Mouse (Mus musculus) CH12.LX (cell line): ENCODE measurements around the gene Klf9. TPM values are rescaled to one million over a fixed set of nuclear protein-coding genes. Genes with fewer than 3 reads are reported as not detected.

Source experiments
- DNase-seq: peaks from one replicate; pipeline ENCODE4 v3.0.0-alpha.2; 2013; ENCODE audit errors: extremely low read depth
- H3K27ac ChIP-seq: 2 replicates; pipeline ENCODE4 v1.5.1; 2012; ENCODE audit warnings: low read depth, mild to moderate bottlenecking, control low read depth, moderate library complexity; ENCODE audit not compliant: insufficient read depth
- H3K27me3 ChIP-seq: replicated peaks from 2 replicates; pipeline ENCODE3; 2012; ENCODE audit warnings: inconsistent platforms
- H3K36me3 ChIP-seq, 2 experiments: replicated peaks in 1 of 2; 2 replicates each; pipeline versions ENCODE3 to v1.6.1; 2012; ENCODE audit warnings: inconsistent platforms in 1 of 2, low read length in 1 of 2, mild to moderate bottlenecking in 1 of 2, mixed read lengths in 1 of 2, moderate library complexity in 1 of 2; ENCODE audit not compliant: control insufficient read depth in 1 of 2, insufficient read depth in 1 of 2
- H3K4me1 ChIP-seq, 2 experiments: 2 replicates each; pipeline ENCODE4 v1.6.1; 2012; ENCODE audit warnings: inconsistent platforms in 1 of 2, moderate library complexity in 1 of 2; ENCODE audit not compliant: insufficient read depth in 2 of 2, control insufficient read depth in 1 of 2
- H3K4me2 ChIP-seq: 2 replicates; pipeline ENCODE4 v1.6.1; 2012; ENCODE audit warnings: low read depth, mild to moderate bottlenecking, control low read depth; ENCODE audit not compliant: poor library complexity, insufficient read depth, severe bottlenecking
- H3K4me3 ChIP-seq, 3 experiments: fragments of 150-350 bp in 1 of 3; sonication (generic) in 1 of 3; replicated peaks in 1 of 3; 2 replicates each; pipeline versions ENCODE3 to v1.5.1; 2011 to 2012; ENCODE audit warnings: low read depth in 2 of 3, low read length in 2 of 3, mild to moderate bottlenecking in 2 of 3, moderate library complexity in 2 of 3, control low read depth in 1 of 3, improper control_type of control experiment in 1 of 3, inconsistent platforms in 1 of 3, mixed read lengths in 1 of 3; ENCODE audit not compliant: poor library complexity in 1 of 3
- H3K79me2 ChIP-seq: replicated peaks from 2 replicates; pipeline ENCODE4 v1.6.1; 2012; ENCODE audit warnings: mild to moderate bottlenecking, moderate library complexity; ENCODE audit not compliant: control insufficient read depth, poor library complexity, insufficient read depth, severe bottlenecking; ENCODE audit errors: extremely low read depth
- H3K9ac ChIP-seq: 2 replicates; pipeline ENCODE4 v1.6.1; 2012; ENCODE audit warnings: low read depth, mild to moderate bottlenecking, control low read depth, moderate library complexity; ENCODE audit not compliant: insufficient read depth
- H3K9me3 ChIP-seq: replicated peaks from 2 replicates; pipeline ENCODE3; 2012; ENCODE audit warnings: low read length, inconsistent platforms, mixed read lengths
- CHD2 ChIP-seq: IDR thresholded peaks from 2 replicates; pipeline ENCODE4 v1.6.1; 2011; ENCODE audit warnings: low read length, improper control_type of control experiment
- ETS1 ChIP-seq: conservative IDR thresholded peaks from 2 replicates; pipeline ENCODE4 v1.6.1; 2012; ENCODE audit warnings: low read depth, mild to moderate bottlenecking, inconsistent platforms, low read length, improper control_type of control experiment, moderate library complexity
- HCFC1 ChIP-seq: IDR thresholded peaks from 2 replicates; pipeline ENCODE4 v1.6.1; 2012; ENCODE audit warnings: low read depth, mild to moderate bottlenecking, inconsistent platforms, low read length, improper control_type of control experiment
- KAT2A ChIP-seq: IDR thresholded peaks from 2 replicates; pipeline ENCODE4 v1.6.1; 2012; ENCODE audit warnings: low read length, improper control_type of control experiment, inconsistent platforms; ENCODE audit not compliant: insufficient replicate concordance
- MXI1 ChIP-seq: IDR thresholded peaks from 2 replicates; pipeline ENCODE4 v1.6.1; 2011; ENCODE audit warnings: mild to moderate bottlenecking, low read depth, low read length, improper control_type of control experiment
- PAX5 ChIP-seq: IDR thresholded peaks from 2 replicates; pipeline ENCODE4 v1.6.1; 2012; ENCODE audit warnings: low read length, inconsistent platforms, mixed read lengths
- POLR2A ChIP-seq: IDR thresholded peaks from 2 replicates; pipeline ENCODE4 v1.6.1; 2011; ENCODE audit warnings: low read depth, mild to moderate bottlenecking, improper control_type of control experiment, low read length
- RAD21 ChIP-seq: IDR thresholded peaks from 2 replicates; pipeline ENCODE4 v1.6.1; 2011; ENCODE audit warnings: low read depth, mild to moderate bottlenecking, low read length, improper control_type of control experiment, moderate library complexity
- SMC3 ChIP-seq: IDR thresholded peaks from 2 replicates; pipeline ENCODE4 v1.6.1; 2011; ENCODE audit warnings: low read depth, low read length, improper control_type of control experiment
- TCF12 ChIP-seq: IDR thresholded peaks from 2 replicates; pipeline ENCODE4 v1.6.1; 2014; ENCODE audit warnings: low read depth, mild to moderate bottlenecking, inconsistent platforms, low read length, improper control_type of control experiment
- UBTF ChIP-seq: IDR thresholded peaks from 2 replicates; pipeline ENCODE4 v1.6.1; 2012; ENCODE audit warnings: low read depth, mild to moderate bottlenecking, inconsistent platforms, low read length, improper control_type of control experiment, moderate library complexity
- USF1 ChIP-seq: IDR thresholded peaks from 2 replicates; pipeline ENCODE4 v1.6.1; 2014; ENCODE audit warnings: low read depth, mild to moderate bottlenecking, inconsistent platforms, low read length, improper control_type of control experiment
- ZMIZ1 ChIP-seq: IDR thresholded peaks from 2 replicates; pipeline ENCODE4 v1.6.1; 2012; ENCODE audit warnings: low read depth, mild to moderate bottlenecking, inconsistent platforms, low read length, improper control_type of control experiment
- dilution Hi-C: fragments of 300-500 bp; cut with MboI; formaldehyde crosslinking; loops from 2 replicates; pipeline ENCODE4 v1.14.3; 2020; ENCODE audit warnings: low sequenced_read_pairs; ENCODE audit not compliant: extremely low pct_unique_long_range_greater_than_20kb, extremely low pct_ligation_motif_present
- in situ Hi-C: fragments of 300-500 bp; cut with MboI; formaldehyde crosslinking; loops from 3 replicates; pipeline ENCODE4 v1.14.3; 2019; ENCODE audit warnings: low sequenced_read_pairs, low pct_ligation_motif_present, low pct_unique_long_range_greater_than_20kb, mixed read lengths
- polyA plus RNA-seq: library from polyadenylated mRNA; unstranded; fragments of >175 nt; gene quantifications from 2 replicates; pipeline ENCODE4 v1.2.1, GENCODE M21; 2012; ENCODE audit warnings: low read depth; ENCODE audit not compliant: insufficient read length
- total RNA-seq, 2 experiments: library from RNA; depleted of rRNA; stranded (reverse); fragments of 300-350 nt in 1 of 2; fragments of >200 nt in 1 of 2; gene quantifications; 2 replicates each; pipeline ENCODE4 v1.2.3; 2012 to 2014

Klf9 gene
- total and polyA plus RNA-seq, 3 experiments, result not detected

GRCm38 (mm10) chr19:23193076-23193475, 52.0 kb downstream of the Klf9 start:
- Histone ChIP-seq H3K4me2 (no peak overlapping the region), H3K9me3 (no peaks in the 10 kb centered on the region), H3K4me1 (peaks cover 0 to 12% of the 10 kb centered on the region in 2 experiments; a peak in 2 of 4 replicates), H3K4me3 (no peak overlapping the region), H3K9ac (no peak overlapping the region), H3K27me3 (no peaks in the 10 kb centered on the region), H3K36me3 (peaks cover 0 to 55% of the 10 kb centered on the region in 2 experiments), H3K79me2 (no peaks in the 10 kb centered on the region), H3K27ac (no peak overlapping the region)
- dilution Hi-C loops, result no loop called here
- no peak for DNase-seq
- TF ChIP-seq ETS1, result no peak
- TF ChIP-seq USF1, result no peak
- no peak for TF ChIP-seq HCFC1
- no peak for TF ChIP-seq RAD21
- TF ChIP-seq CHD2, result no peak
- TF ChIP-seq PAX5, result no peak
- no peak for TF ChIP-seq SMC3
- TF ChIP-seq, all 38 proteins: peak for 0
- in situ Hi-C loops, result no loop called here

- Histone ChIP-seq H3K36me3 (peaks cover 5 to 73% of the 10 kb centered on the region in 2 experiments), H3K4me2 (no peak overlapping the region), H3K9ac (no peak overlapping the region)
- DNase-seq, result no peak
- no peak for TF ChIP-seq POLR2A
- TF ChIP-seq PAX5, result no peak
- TF ChIP-seq MXI1, result no peak
- TF ChIP-seq, all 38 proteins: peak for 0
- H3K4me1 ChIP-seq, result no peaks in the 10 kb centered on the region
- H3K27me3 ChIP-seq, result no peaks in the 10 kb centered on the region
- dilution Hi-C loops, result no loop called here
- no peak overlapping the region for H3K27ac ChIP-seq
- no peaks in the 10 kb centered on the region for H3K79me2 ChIP-seq
- in situ Hi-C loops, result no loop called here
- peaks cover 1% of the 10 kb centered on the region for H3K9me3 ChIP-seq
- no peak overlapping the region for H3K4me3 ChIP-seq
Measured at GRCm38 (mm10) chr19:23202106-23202505, 61.1 kb downstream of the Klf9 start.

- Histone ChIP-seq H3K27me3 (no peaks in the 10 kb centered on the region), H3K79me2 (no peaks in the 10 kb centered on the region), H3K4me3 (no peak overlapping the region), H3K36me3 (peaks cover 8 to 69% of the 10 kb centered on the region in 2 experiments), H3K27ac (no peak overlapping the region), H3K4me2 (no peak overlapping the region), H3K9me3 (peaks cover 1% of the 10 kb centered on the region), H3K9ac (no peak overlapping the region), H3K4me1 (no peaks in the 10 kb centered on the region)
- TF ChIP-seq ZMIZ1 (no peak), KAT2A (no peak), TCF12 (no peak), UBTF (no peak)
- no peak for DNase-seq
- in situ Hi-C loops (no loop called here), dilution Hi-C loops (no loop called here)
Measured at GRCm38 (mm10) chr19:23203505-23204053, 62.6 kb downstream of the Klf9 start.
